Mouse (Mus musculus) kidney, adult 2 months (tissue): ENCODE data around the gene C1ql4.

Experiments used
- CTCF ChIP-seq: fragments of 200-500 bp; conservative IDR thresholded peaks from 2 replicates; pipeline ENCODE4 v1.5.1; 2011; ENCODE audit warnings: low read depth, mild to moderate bottlenecking, control low read depth, low read length, moderate library complexity, mixed read lengths; ENCODE audit not compliant: insufficient read depth, insufficient read length
- POLR2A ChIP-seq: fragments of 200-500 bp; IDR thresholded peaks from one replicate; pipeline ENCODE4 v1.6.1; 2011; ENCODE audit warnings: low read depth, low read length, control low read depth

DNA sequence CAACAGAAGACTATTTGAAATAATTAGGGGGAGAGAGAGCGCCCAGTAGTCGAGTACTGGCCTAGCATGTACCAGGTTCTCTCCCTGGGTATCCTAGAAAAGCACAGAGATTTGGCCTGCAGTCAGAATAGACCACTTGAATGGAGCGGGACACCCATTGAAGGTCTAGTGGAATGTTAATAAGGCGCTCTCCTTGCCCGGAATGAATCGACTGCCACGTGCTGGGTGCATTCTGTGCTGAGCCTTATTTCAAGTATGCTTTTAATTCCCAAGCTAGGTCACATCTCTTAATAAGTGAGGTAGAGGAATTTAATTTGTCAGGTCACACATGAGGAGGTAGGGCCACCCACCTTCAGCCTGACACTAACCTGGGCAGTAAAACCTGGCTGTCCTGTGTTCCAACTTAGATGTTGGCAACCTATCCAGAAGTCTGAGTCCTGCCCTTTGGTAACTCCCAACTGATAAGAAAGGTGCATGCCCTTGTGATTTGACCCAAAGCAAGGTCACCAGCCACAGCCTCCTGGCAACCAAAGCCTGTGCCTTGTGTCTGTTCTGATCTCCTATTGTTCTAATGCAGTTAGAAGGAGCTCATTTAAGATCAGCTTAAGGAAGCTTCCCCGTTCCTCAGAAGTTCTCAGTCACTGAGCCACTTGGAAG, 51.2 kb downstream of the C1ql4 start:
- TF ChIP-seq POLR2A (no peak), CTCF (no peak)
